Mouse (Mus musculus) CH12.LX (cell line): Measurements from ENCODE around the gene Pjvk. TPM values are rescaled to one million over a fixed set of nuclear protein-coding genes. Genes with fewer than 3 reads are reported as not detected.

Experiments
- DNase-seq: peaks from one replicate; pipeline ENCODE4 v3.0.0-alpha.2; 2013; ENCODE audit errors: extremely low read depth
- H3K27ac ChIP-seq: 2 replicates; pipeline ENCODE4 v1.5.1; 2012; ENCODE audit warnings: low read depth, mild to moderate bottlenecking, control low read depth, moderate library complexity; ENCODE audit not compliant: insufficient read depth
- H3K27me3 ChIP-seq: replicated peaks from 2 replicates; pipeline ENCODE3; 2012; ENCODE audit warnings: inconsistent platforms
- H3K36me3 ChIP-seq, 2 experiments: replicated peaks in 1 of 2; 2 replicates each; pipeline versions ENCODE3 to v1.6.1; 2012; ENCODE audit warnings: inconsistent platforms in 1 of 2, low read length in 1 of 2, mild to moderate bottlenecking in 1 of 2, mixed read lengths in 1 of 2, moderate library complexity in 1 of 2; ENCODE audit not compliant: control insufficient read depth in 1 of 2, insufficient read depth in 1 of 2
- H3K4me1 ChIP-seq, 2 experiments: 2 replicates each; pipeline ENCODE4 v1.6.1; 2012; ENCODE audit warnings: inconsistent platforms in 1 of 2, moderate library complexity in 1 of 2; ENCODE audit not compliant: insufficient read depth in 2 of 2, control insufficient read depth in 1 of 2
- H3K4me2 ChIP-seq: 2 replicates; pipeline ENCODE4 v1.6.1; 2012; ENCODE audit warnings: low read depth, mild to moderate bottlenecking, control low read depth; ENCODE audit not compliant: poor library complexity, insufficient read depth, severe bottlenecking
- H3K4me3 ChIP-seq, 3 experiments: fragments of 150-350 bp in 1 of 3; sonication (generic) in 1 of 3; replicated peaks in 1 of 3; 2 replicates each; pipeline versions ENCODE3 to v1.5.1; 2011 to 2012; ENCODE audit warnings: low read depth in 2 of 3, low read length in 2 of 3, mild to moderate bottlenecking in 2 of 3, moderate library complexity in 2 of 3, control low read depth in 1 of 3, improper control_type of control experiment in 1 of 3, inconsistent platforms in 1 of 3, mixed read lengths in 1 of 3; ENCODE audit not compliant: poor library complexity in 1 of 3
- H3K79me2 ChIP-seq: replicated peaks from 2 replicates; pipeline ENCODE4 v1.6.1; 2012; ENCODE audit warnings: mild to moderate bottlenecking, moderate library complexity; ENCODE audit not compliant: control insufficient read depth, poor library complexity, insufficient read depth, severe bottlenecking; ENCODE audit errors: extremely low read depth
- H3K9ac ChIP-seq: 2 replicates; pipeline ENCODE4 v1.6.1; 2012; ENCODE audit warnings: low read depth, mild to moderate bottlenecking, control low read depth, moderate library complexity; ENCODE audit not compliant: insufficient read depth
- H3K9me3 ChIP-seq: replicated peaks from 2 replicates; pipeline ENCODE3; 2012; ENCODE audit warnings: low read length, inconsistent platforms, mixed read lengths
- BHLHE40 ChIP-seq: IDR thresholded peaks from 2 replicates; pipeline ENCODE4 v1.6.1; 2011; ENCODE audit warnings: mild to moderate bottlenecking, low read depth, low read length, improper control_type of control experiment
- E2F4 ChIP-seq: IDR thresholded peaks from 2 replicates; pipeline ENCODE4 v1.6.1; 2011; ENCODE audit warnings: low read depth, low read length, improper control_type of control experiment; ENCODE audit not compliant: insufficient replicate concordance
- GABPA ChIP-seq: IDR thresholded peaks from 2 replicates; pipeline ENCODE4 v1.6.1; 2012; ENCODE audit warnings: low read depth, low read length, improper control_type of control experiment, inconsistent platforms; ENCODE audit not compliant: insufficient replicate concordance
- IRF4 ChIP-seq: IDR thresholded peaks from 2 replicates; pipeline ENCODE4 v1.6.1; 2014; ENCODE audit warnings: low read depth, mild to moderate bottlenecking, inconsistent platforms, low read length, improper control_type of control experiment
- JUND ChIP-seq: conservative IDR thresholded peaks from 2 replicates; pipeline ENCODE4 v1.6.1; 2011; ENCODE audit warnings: low read depth, low read length, improper control_type of control experiment
- MAFK ChIP-seq: IDR thresholded peaks from 2 replicates; pipeline ENCODE4 v1.6.1; 2011; ENCODE audit warnings: low read length, improper control_type of control experiment; ENCODE audit not compliant: insufficient replicate concordance
- MAX ChIP-seq: IDR thresholded peaks from 2 replicates; pipeline ENCODE4 v1.6.1; 2011; ENCODE audit warnings: low read length, improper control_type of control experiment
- MAZ ChIP-seq: IDR thresholded peaks from 2 replicates; pipeline ENCODE4 v1.6.1; 2012; ENCODE audit warnings: low read depth, mild to moderate bottlenecking, inconsistent platforms, low read length, improper control_type of control experiment, moderate library complexity
- NRF1 ChIP-seq: IDR thresholded peaks from 2 replicates; pipeline ENCODE4 v1.6.1; 2014; ENCODE audit warnings: low read depth, mild to moderate bottlenecking, inconsistent platforms, low read length, improper control_type of control experiment, moderate library complexity
- TBP ChIP-seq: conservative IDR thresholded peaks from 2 replicates; pipeline ENCODE4 v1.6.1; 2011; ENCODE audit warnings: low read depth, low read length, improper control_type of control experiment
- TCF12 ChIP-seq: IDR thresholded peaks from 2 replicates; pipeline ENCODE4 v1.6.1; 2014; ENCODE audit warnings: low read depth, mild to moderate bottlenecking, inconsistent platforms, low read length, improper control_type of control experiment
- UBTF ChIP-seq: IDR thresholded peaks from 2 replicates; pipeline ENCODE4 v1.6.1; 2012; ENCODE audit warnings: low read depth, mild to moderate bottlenecking, inconsistent platforms, low read length, improper control_type of control experiment, moderate library complexity
- ZNF384 ChIP-seq: IDR thresholded peaks from 2 replicates; pipeline ENCODE4 v1.6.1; 2012; ENCODE audit warnings: low read depth, low read length, improper control_type of control experiment, inconsistent platforms
- dilution Hi-C: fragments of 300-500 bp; cut with MboI; formaldehyde crosslinking; loops from 2 replicates; pipeline ENCODE4 v1.14.3; 2020; ENCODE audit warnings: low sequenced_read_pairs; ENCODE audit not compliant: extremely low pct_unique_long_range_greater_than_20kb, extremely low pct_ligation_motif_present
- in situ Hi-C: fragments of 300-500 bp; cut with MboI; formaldehyde crosslinking; loops from 3 replicates; pipeline ENCODE4 v1.14.3; 2019; ENCODE audit warnings: low sequenced_read_pairs, low pct_ligation_motif_present, low pct_unique_long_range_greater_than_20kb, mixed read lengths
- polyA plus RNA-seq: library from polyadenylated mRNA; unstranded; fragments of >175 nt; gene quantifications from 2 replicates; pipeline ENCODE4 v1.2.1, GENCODE M21; 2012; ENCODE audit warnings: low read depth; ENCODE audit not compliant: insufficient read length
- total RNA-seq, 2 experiments: library from RNA; depleted of rRNA; stranded (reverse); fragments of 300-350 nt in 1 of 2; fragments of >200 nt in 1 of 2; gene quantifications; 2 replicates each; pipeline ENCODE4 v1.2.3; 2012 to 2014

The Pjvk gene
- total and polyA plus RNA-seq, 3 experiments, result not detected

GRCm38 (mm10) chr2:76695290-76695689 is 47.0 kb downstream of the Pjvk start:
- Histone ChIP-seq H3K9me3 (no peaks in the 10 kb centered on the region), H3K4me3 (no peak overlapping the region), H3K9ac (no peak overlapping the region), H3K4me2 (no peak overlapping the region), H3K4me1 (peaks cover 0 to 3% of the 10 kb centered on the region in 2 experiments; a peak in 1 of 4 replicates), H3K27ac (no peak overlapping the region), H3K79me2 (no peaks in the 10 kb centered on the region), H3K36me3 (peaks cover 43 to 90% of the 10 kb centered on the region in 2 experiments), H3K27me3 (no peaks in the 10 kb centered on the region)
- dilution Hi-C loops, result no loop called here
- in situ Hi-C loops, result no loop called here
- TF ChIP-seq MAFK, result no peak
- TF ChIP-seq BHLHE40, result no peak
- no peak for TF ChIP-seq MAZ
- TF ChIP-seq JUND, result no peak
- TF ChIP-seq ZNF384, result no peak
- TF ChIP-seq E2F4, result no peak
- DNase-seq, result no peak

- no peaks in the 10 kb centered on the region for H3K9me3 ChIP-seq
- H3K4me2 ChIP-seq, result no peak overlapping the region
- no peak for DNase-seq
- H3K79me2 ChIP-seq, result no peaks in the 10 kb centered on the region
- no peak overlapping the region for H3K27ac ChIP-seq
- TF ChIP-seq NRF1, result no peak
- TF ChIP-seq TBP, result no peak
- no peak for TF ChIP-seq IRF4
- TF ChIP-seq TCF12, result no peak
- TF ChIP-seq GABPA, result no peak
- dilution Hi-C loops, result no loop called here
- peaks cover 24 to 82% of the 10 kb centered on the region in 2 experiments for H3K36me3 ChIP-seq
- no peak overlapping the region for H3K9ac ChIP-seq
- no peaks in the 10 kb centered on the region for H3K27me3 ChIP-seq
- in situ Hi-C loops, result no loop called here
- H3K4me1 ChIP-seq, result peaks cover 0 to 10% of the 10 kb centered on the region in 2 experiments; a peak in 2 of 4 replicates
- no peak overlapping the region for H3K4me3 ChIP-seq
Observed at GRCm38 (mm10) chr2:76702188-76702587, 53.9 kb downstream of the Pjvk start.

DNA sequence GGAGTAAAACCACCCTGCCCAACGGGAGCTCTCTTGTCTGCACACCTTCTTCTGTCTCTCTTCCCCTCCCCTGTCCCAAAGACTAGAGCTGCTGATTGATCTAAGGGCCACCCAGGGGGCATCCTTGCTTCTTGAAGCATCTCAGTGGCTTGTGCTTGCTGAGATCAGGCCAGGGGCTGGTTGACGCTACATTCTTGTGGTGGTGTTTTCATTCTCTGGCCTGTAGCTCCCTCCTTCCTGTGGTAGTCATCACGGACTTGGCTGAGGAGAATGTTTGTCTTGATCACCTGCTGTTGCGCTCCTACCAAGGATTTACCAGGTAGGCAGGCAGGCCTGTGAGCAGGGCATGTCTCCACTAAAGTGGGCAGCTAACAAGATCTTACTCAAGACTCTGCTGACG is 54.5 kb downstream of the Pjvk start:
- no peaks in the 10 kb centered on the region for H3K9me3 ChIP-seq
- TF ChIP-seq MAX, result no peak
- no peak for TF ChIP-seq UBTF
- TF ChIP-seq GABPA, result no peak
- H3K36me3 ChIP-seq, result peaks cover 24 to 81% of the 10 kb centered on the region in 2 experiments
- in situ Hi-C loops, result no loop called here
- H3K9ac ChIP-seq, result no peak overlapping the region
- no peaks in the 10 kb centered on the region for H3K79me2 ChIP-seq
- H3K4me1 ChIP-seq, result peaks cover 0 to 10% of the 10 kb centered on the region in 2 experiments; a peak in 2 of 4 replicates
- no peak overlapping the region for H3K4me3 ChIP-seq
- H3K27ac ChIP-seq, result no peak overlapping the region
- no peak overlapping the region for H3K4me2 ChIP-seq
- DNase-seq, result no peak
- dilution Hi-C loops, result no loop called here
- no peaks in the 10 kb centered on the region for H3K27me3 ChIP-seq
